ENCODE assay signal across 27 mouse cellular contexts in the genomic region with DNA sequence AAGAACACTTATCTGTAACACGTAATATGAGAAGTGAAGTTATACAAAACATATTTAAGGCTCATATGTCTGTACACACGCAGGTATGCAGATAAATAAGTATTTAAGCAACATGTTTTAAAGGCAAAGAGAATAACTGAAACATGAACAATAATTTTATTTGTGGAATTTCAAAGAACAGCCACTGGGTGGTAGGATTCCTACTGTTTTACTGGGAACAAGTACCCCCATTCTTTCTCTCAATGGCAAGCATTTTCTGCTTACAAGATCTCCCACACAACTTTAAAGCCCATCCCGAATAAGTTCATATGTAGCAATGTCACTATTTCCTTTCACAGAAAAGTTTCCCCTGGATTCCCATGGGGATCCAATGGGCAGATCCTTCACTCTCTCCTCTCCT. TPM values are rescaled to one million over a fixed set of nuclear protein-coding genes. Genes with fewer than 3 reads are reported as not detected.
A peak's percentile ranks its signal among the peaks of the same experiment; 100 is the strongest.
DNase-seq lines count a peak whose midpoint lies in the region; ATAC-seq and TF ChIP-seq lines count a peak whose summit lies in the region.
"Had no signal": no experiment of that assay in that cellular context is flagged by ENCODE, and none has a peak within 500 bp of the region (broad histone marks: within the 10 kb centered on the region; RNA-seq: fewer than 3 reads in every experiment).

No protein-coding gene starts in this region.

- no peak for ATAC-seq in forebrain, embryonic 14.5 days
- ATAC-seq in forebrain, embryonic 12.5 days (ENCODE audit: low FRiP score): no peak
- no peak for ATAC-seq in heart, postnatal 0 days (ENCODE audit: insufficient read depth, low read depth)
- ATAC-seq: forebrain, embryonic 13.5 days; midbrain, embryonic 15.5 days had no signal

- no peaks in the 10 kb centered on the region for H3K4me1 ChIP-seq in forebrain, embryonic 14.5 days (ENCODE audit: control insufficient read depth, insufficient read depth, low read length)
- no peaks in the 10 kb centered on the region for H3K4me1 ChIP-seq in forebrain, embryonic 12.5 days
- H3K4me1 ChIP-seq in heart, postnatal 0 days (ENCODE audit: control insufficient read depth, insufficient read depth): peaks cover 21% of the 10 kb centered on the region
- H3K4me1 ChIP-seq: embryonic facial prominence, embryonic 13.5 days; forebrain, embryonic 13.5 days; hindbrain, embryonic 15.5 days; liver, embryonic 13.5 days; megakaryocyte, embryonic 14.5 days; midbrain, embryonic 15.5 days had no signal

- no peaks in the 10 kb centered on the region for H3K9me3 ChIP-seq in forebrain, embryonic 14.5 days (replicated peaks; ENCODE audit: control insufficient read depth, low read length)
- H3K9me3 ChIP-seq in forebrain, embryonic 12.5 days: no peaks in the 10 kb centered on the region
- H3K9me3 ChIP-seq in heart, postnatal 0 days (replicated peaks; ENCODE audit: control insufficient read depth, low read length): no peaks in the 10 kb centered on the region
- H3K9me3 ChIP-seq: embryonic facial prominence, embryonic 13.5 days; forebrain, embryonic 13.5 days; G1E; hindbrain, embryonic 15.5 days; liver, embryonic 13.5 days; megakaryocyte, embryonic 14.5 days; midbrain, embryonic 15.5 days had no signal

- no peak overlapping the region for H3K4me3 ChIP-seq in forebrain, embryonic 14.5 days (ENCODE audit: low read depth, low read length)
- H3K4me3 ChIP-seq in forebrain, embryonic 12.5 days (replicated peaks): no peak overlapping the region
- no peak overlapping the region for H3K4me3 ChIP-seq in heart, postnatal 0 days (ENCODE audit: low read depth, low read length)
- H3K4me3 ChIP-seq in left cerebral cortex, adult 2 months: no peak overlapping the region
- H3K4me3 ChIP-seq: embryonic facial prominence, embryonic 13.5 days; forebrain, embryonic 13.5 days; hindbrain, embryonic 15.5 days; liver, embryonic 13.5 days; megakaryocyte, embryonic 14.5 days; midbrain, embryonic 15.5 days had no signal

- TF ChIP-seq EP300 in heart, postnatal 0 days (IDR thresholded peaks at IDR 0.05; ENCODE audit: low read depth): no peak

- H3K27me3 ChIP-seq in forebrain, embryonic 14.5 days (replicated peaks; ENCODE audit: control insufficient read depth, insufficient read depth, low read length): no peaks in the 10 kb centered on the region
- no peaks in the 10 kb centered on the region for H3K27me3 ChIP-seq in forebrain, embryonic 12.5 days
- no peaks in the 10 kb centered on the region for H3K27me3 ChIP-seq in heart, postnatal 0 days (ENCODE audit: control insufficient read depth, insufficient read depth, low read length)
- H3K27me3 ChIP-seq: embryonic facial prominence, embryonic 13.5 days; forebrain, embryonic 13.5 days; hindbrain, embryonic 15.5 days; liver, embryonic 13.5 days; megakaryocyte, embryonic 14.5 days; midbrain, embryonic 15.5 days had no signal

- no peak overlapping the region for H3K27ac ChIP-seq in forebrain, embryonic 14.5 days (ENCODE audit: low read depth, low read length)
- no peak overlapping the region for H3K27ac ChIP-seq in forebrain, embryonic 12.5 days
- H3K27ac ChIP-seq in heart, postnatal 0 days (ENCODE audit: low read depth): peak overlapping the region; percentile 46
- H3K27ac ChIP-seq in left cerebral cortex, adult 2 months: no peak overlapping the region
- H3K27ac ChIP-seq: embryonic facial prominence, embryonic 13.5 days; forebrain, embryonic 13.5 days; hindbrain, embryonic 15.5 days; liver, embryonic 13.5 days; midbrain, embryonic 15.5 days had no signal

- no peak overlapping the region for H3K9ac ChIP-seq in forebrain, embryonic 14.5 days (ENCODE audit: low read length)
- no peak overlapping the region for H3K9ac ChIP-seq in forebrain, embryonic 12.5 days
- H3K9ac ChIP-seq in heart, postnatal 0 days (replicated peaks; ENCODE audit: low read depth, low read length): no peak overlapping the region
- H3K9ac ChIP-seq: embryonic facial prominence, embryonic 13.5 days; forebrain, embryonic 13.5 days; hindbrain, embryonic 15.5 days; liver, embryonic 13.5 days; midbrain, embryonic 15.5 days had no signal

- peak; percentile 15 for DNase-seq in forebrain, embryonic 14.5 days (ENCODE audit: low spot score)
- no peak for DNase-seq in heart, postnatal 0 days (ENCODE audit: low spot score)
- no peak for DNase-seq in heart, adult 18-20 months
- DNase-seq in left cerebral cortex, adult 2 months (ENCODE audit: extremely low spot score in 1 of 2, low spot score in 2 of 2): no peak
- no peak for DNase-seq in left cerebral cortex, postnatal 25 days (ENCODE audit: low spot score in 2 of 2)
- DNase-seq in 3T3-L1 (ENCODE audit: low read depth, low spot score): peak; percentile 35
- no peak for DNase-seq in Muller cell, postnatal 12 days (ENCODE audit: inconsistent ontology term)
- DNase-seq: adrenal gland, postnatal 14 days; cerebellum, adult 11-12 months; cerebellum, adult 9-11 months; heart, postnatal 10 days; kidney, adult 9 months; kidney, postnatal 14 days; left cerebral cortex, postnatal 4 days; liver, embryonic 13.5 days; lung, adult 2 months; lung, postnatal 36 days; spleen, adult 18-20 months; thymus, adult 18-20 months; thymus, postnatal 25 days had no signal

- no peak overlapping the region for H3K4me2 ChIP-seq in forebrain, embryonic 14.5 days (ENCODE audit: low read length)
- no peak overlapping the region for H3K4me2 ChIP-seq in forebrain, embryonic 12.5 days
- H3K4me2 ChIP-seq in heart, postnatal 0 days (ENCODE audit: low read depth, low read length): no peak overlapping the region
- H3K4me2 ChIP-seq: embryonic facial prominence, embryonic 13.5 days; forebrain, embryonic 13.5 days; hindbrain, embryonic 15.5 days; liver, embryonic 13.5 days; midbrain, embryonic 15.5 days had no signal

- WGBS in forebrain, embryonic 14.5 days: 90% methylated on average over 3 of the region's 3 CpGs
- 80% methylated on average over 3 of the region's 3 CpGs for WGBS in forebrain, embryonic 12.5 days
- 72% methylated on average over 3 of the region's 3 CpGs for WGBS in heart, postnatal 0 days

- intact Hi-C loops in left cerebral cortex, adult 2 months (cut with DNase I): no loop called here
- intact Hi-C loops in left cerebral cortex, postnatal 25 days (cut with DNase I): no loop called here

- TF ChIP-seq CTCF in heart, postnatal 0 days (IDR thresholded peaks at IDR 0.05; ENCODE audit: low read depth): no peak
- TF ChIP-seq CTCF in left cerebral cortex, adult 2 months (IDR thresholded peaks at IDR 0.05): peak; percentile 41

- H3K36me3 ChIP-seq in forebrain, embryonic 14.5 days (ENCODE audit: control insufficient read depth, insufficient read depth, low read length): no peaks in the 10 kb centered on the region
- no peaks in the 10 kb centered on the region for H3K36me3 ChIP-seq in forebrain, embryonic 12.5 days (replicated peaks)
- no peaks in the 10 kb centered on the region for H3K36me3 ChIP-seq in heart, postnatal 0 days (replicated peaks; ENCODE audit: control insufficient read depth, insufficient read depth, low read length)
- H3K36me3 ChIP-seq: embryonic facial prominence, embryonic 13.5 days; G1E; hindbrain, embryonic 15.5 days; liver, embryonic 13.5 days; midbrain, embryonic 15.5 days had no signal

RNA-seq across cellular contexts. Expression of gene Ppargc1a, which starts 46.7 kb away (rescaled TPM):
- polyA plus RNA-seq in forebrain, embryonic 14.5 days (2014; fragmentation: Nextera tagmentation; extraction: Ambion mirVana): 5.4 and 7.2 TPM in 2 replicates
- 4.5 and 5.5 TPM in 2 replicates for polyA plus RNA-seq in forebrain, embryonic 12.5 days (2016; fragmentation: Nextera tagmentation; extraction: Ambion mirVana)
- total RNA-seq in heart, postnatal 0 days (2014; rRNA removed; ENCODE audit: low replicate concordance): 50.8 and 69.1 TPM in 2 replicates
- polyA plus RNA-seq in heart, postnatal 0 days (2015; fragmentation: Nextera tagmentation; extraction: Ambion mirVana): 51.8 and 61.4 TPM in 2 replicates
- total RNA-seq in heart, adult 18-20 months (2021): 100 to 1,000 TPM in 1 of 2 experiments, 10 to 100 TPM in 1; 99.6 to 126 TPM
- 10 to 100 TPM; 48.8 to 57.4 TPM for total RNA-seq in left cerebral cortex, adult 2 months (2021)
- total RNA-seq in left cerebral cortex, postnatal 25 days (2021): 10 to 100 TPM; 51.4 to 53.7 TPM
- polyA plus RNA-seq: G1E had no signal

Comparison
In these comparisons a context has a peak if more than half of its experiments do, and no peak if none do; other contexts are left out.
1. DNase-seq: peak in forebrain, embryonic 14.5 days (single experiment) and 3T3-L1 (single experiment); none in heart, postnatal 0 days (single experiment), heart, adult 18-20 months (0 of 2), left cerebral cortex, adult 2 months (0 of 2), left cerebral cortex, postnatal 25 days (0 of 2) and Muller cell, postnatal 12 days (single experiment).